Mouse (Mus musculus) left cerebral cortex, postnatal 4 days (tissue): Measurements from ENCODE around the gene Psma3. TPM values are rescaled to one million over a fixed set of nuclear protein-coding genes. Genes with fewer than 3 reads are reported as not detected.

Experiments used
- DNase-seq: peaks from one replicate; pipeline ENCODE4 v3.0.0-alpha.2; 2022
- intact Hi-C: fragments of 180-260 bp; cut with DNase I; formaldehyde crosslinking; loops from one replicate; pipeline ENCODE4 v1.15.1; 2025
- total RNA-seq, 2 experiments: library from RNA; stranded (reverse); gene quantifications; 2 replicates each; pipeline ENCODE4 v1.2.3; 2021

The Psma3 gene
- 100 to 1,000 TPM; 272 to 286 TPM for total RNA-seq

GRCm38 (mm10) chr12:70974441-70975266, at the start of gene Psma3:
Gene Psma3 (plus strand): TSS chr12:70974621.
- peak; percentile 91 for DNase-seq
- intact Hi-C loops = no loop called here

- DNase-seq = no peak
- intact Hi-C loops = no loop called here
Measured at GRCm38 (mm10) chr12:70929781-70930180, 44.6 kb upstream of the Psma3 start.

- intact Hi-C loops = no loop called here
- peak; percentile 26 for DNase-seq
Measured at GRCm38 (mm10) chr12:70937150-70937549, 37.3 kb upstream of the Psma3 start.

DNA sequence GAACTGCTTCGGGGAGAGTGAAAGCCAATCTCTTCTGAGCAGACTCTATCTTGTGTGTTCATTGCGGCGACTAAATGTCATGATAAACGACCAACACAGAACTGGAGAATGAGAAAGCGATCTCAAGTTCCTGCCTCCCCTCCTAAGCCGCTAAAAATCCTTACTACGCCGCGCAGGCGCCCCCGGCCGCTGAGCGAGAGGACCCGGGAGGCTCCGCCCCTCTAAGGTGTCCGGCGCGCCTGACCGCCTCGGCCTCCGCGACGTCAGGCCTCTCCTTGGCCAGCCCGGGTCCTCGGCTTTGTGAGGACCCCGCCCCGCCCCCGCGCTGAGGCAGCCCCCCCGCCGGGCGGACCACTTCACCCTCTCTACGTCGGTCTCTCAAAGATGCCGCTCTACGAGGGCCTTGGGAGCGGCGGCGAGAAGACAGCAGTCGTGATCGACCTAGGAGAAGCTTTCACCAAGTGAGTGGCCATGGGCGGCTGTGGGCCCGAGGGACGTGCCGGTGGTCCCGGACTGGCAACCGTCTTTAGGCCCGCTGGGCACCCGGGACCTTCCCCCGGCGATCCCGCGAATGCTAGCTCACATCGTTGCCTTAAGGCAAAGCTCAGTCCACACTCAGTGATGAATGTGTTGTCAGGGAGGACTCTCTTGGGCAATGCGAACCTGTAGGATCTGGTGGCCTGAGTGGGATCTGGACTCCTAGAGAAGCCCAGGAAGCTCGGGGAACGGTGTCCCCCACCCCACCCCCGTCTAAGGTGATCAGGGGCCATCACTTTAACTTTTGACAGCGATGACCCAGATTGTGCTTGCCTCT, 36.6 kb upstream of the Psma3 start, which contains the start of gene Actr10:
Gene Actr10, plus strand, starts transcription at position 287 of the 814 bp plus-strand sequence.
- peak; percentile 96 for DNase-seq
- intact Hi-C loops = no loop called here

DNA sequence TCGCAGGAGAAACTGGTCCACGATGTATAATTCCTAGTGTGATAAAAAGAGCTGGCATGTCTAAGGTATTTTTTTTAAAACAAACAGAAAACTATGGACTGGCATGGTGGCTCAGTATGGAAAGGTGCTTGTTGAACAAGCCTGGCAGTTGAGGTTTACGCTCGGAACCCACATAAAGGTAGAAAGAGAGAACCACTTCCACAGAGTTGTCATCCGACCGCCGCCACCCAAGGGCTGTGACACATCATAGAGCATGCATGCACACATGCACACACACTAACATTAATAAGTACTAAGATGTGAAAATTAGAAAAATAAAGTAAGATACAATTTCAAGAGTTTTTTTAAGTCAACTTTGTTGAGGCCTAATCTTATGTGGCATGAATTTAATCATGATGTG, 33.6 kb upstream of the Psma3 start:
- intact Hi-C loops = loop anchor here (10.0 kb wide), 1 partner anchor 54 kb away; no protein-coding TSS in a partner anchor
- DNase-seq = no peak

DNA sequence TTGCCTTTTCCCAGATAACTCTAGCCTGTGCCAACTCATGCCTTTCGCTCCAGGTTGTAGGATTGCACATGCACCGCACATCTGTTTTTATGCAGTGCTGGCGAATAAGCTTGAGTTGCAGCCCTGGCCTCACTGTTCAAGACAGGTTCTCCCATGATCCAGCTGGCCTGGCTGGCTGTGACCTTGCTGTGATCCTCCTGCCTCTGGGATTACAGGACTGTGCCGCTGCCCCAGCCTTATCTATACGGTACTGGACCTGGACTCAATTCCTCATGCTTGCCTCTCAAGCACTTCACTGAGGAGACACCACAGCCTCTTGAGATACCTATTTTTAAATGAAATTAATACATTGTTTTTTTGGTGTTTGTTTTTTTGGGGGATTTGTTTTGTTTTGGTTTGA, 30.2 kb upstream of the Psma3 start:
- intact Hi-C loops = loop anchor here (10.0 kb wide), 1 partner anchor 51 kb away; no protein-coding TSS in a partner anchor
- no peak for DNase-seq

DNA sequence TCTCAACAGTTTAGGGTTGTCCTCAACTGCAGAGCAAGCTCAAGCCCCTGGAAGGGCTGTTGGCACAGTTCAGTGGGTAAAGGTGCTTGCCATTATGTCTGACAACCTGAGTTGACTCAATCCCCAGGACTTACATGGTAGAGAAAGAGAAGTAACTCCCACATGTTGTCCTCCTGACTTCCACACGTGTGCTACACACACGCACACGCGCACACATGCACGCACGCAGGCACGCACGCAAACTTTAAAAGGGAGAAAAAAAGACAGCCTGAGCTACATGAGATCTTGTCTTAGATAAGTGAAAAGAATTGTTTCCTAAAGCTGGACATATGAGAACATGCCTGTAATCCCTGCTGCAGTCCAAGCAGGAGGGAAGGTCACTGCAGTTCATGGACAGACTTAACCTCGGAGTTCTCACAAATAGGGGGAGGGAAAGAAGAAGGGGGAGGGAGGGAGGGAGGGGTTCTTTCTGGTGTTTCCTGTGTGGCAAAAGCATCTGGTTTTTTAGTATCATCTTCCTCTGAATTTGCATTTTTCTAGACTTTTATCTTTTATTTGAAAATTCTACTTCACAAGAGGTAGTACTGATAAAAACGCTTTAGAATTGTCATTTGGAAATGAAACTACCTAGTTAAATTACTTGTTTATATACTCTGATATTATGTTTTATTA, 27.7 kb upstream of the Psma3 start:
- no peak for DNase-seq
- intact Hi-C loops = loop anchor here (10.0 kb wide), 1 partner anchor 48 kb away; no protein-coding TSS in a partner anchor

DNA sequence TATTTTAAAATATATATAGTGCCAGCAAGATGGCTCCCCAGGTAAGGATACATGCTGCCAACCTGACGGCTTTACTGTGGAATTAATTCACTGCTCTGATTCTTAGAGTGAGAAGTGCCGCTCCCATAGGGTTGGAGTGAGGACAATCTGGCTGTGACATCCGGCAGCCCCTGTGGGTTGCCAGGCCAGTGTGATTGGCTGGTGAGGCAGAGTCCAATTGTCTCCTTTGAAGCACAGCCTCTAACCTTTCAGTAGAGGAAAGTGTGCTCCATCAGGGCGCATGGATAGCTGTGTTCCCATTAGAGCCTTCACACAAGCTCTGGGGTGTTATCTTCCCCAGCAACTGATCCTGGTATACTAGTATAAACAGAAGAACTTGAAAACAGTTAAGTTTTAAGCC, 15.8 kb upstream of the Psma3 start:
- no peak for DNase-seq
- intact Hi-C loops = no loop called here

DNA sequence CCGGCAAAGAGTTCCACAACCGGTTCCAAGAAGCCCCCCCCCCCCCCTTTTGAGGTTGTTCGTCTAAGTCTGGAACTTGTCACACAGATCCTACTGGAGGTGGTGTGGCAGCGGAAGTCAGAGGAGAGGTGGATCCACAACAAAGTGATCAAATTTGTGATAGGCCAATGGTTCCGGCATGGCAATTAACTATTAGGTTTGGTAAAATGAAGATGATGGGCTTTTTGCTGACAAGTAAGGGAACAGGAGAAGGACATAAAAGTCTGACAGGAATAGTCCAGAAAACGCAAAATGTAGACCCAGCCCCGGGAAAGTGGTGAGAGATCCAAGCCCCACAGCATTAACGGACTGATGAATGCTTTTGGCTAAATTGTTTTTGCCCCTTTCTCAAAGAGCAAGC, 6.8 kb upstream of the Psma3 start:
- DNase-seq = no peak
- intact Hi-C loops = no loop called here

GRCm38 (mm10) chr12:70968141-70968790, 6.2 kb upstream of the Psma3 start:
- intact Hi-C loops = no loop called here
- peak; percentile 82 for DNase-seq

- intact Hi-C loops = no loop called here
- peak; percentile 84 for DNase-seq
Measured at GRCm38 (mm10) chr12:70968791-70969307, 5.6 kb upstream of the Psma3 start.

DNA sequence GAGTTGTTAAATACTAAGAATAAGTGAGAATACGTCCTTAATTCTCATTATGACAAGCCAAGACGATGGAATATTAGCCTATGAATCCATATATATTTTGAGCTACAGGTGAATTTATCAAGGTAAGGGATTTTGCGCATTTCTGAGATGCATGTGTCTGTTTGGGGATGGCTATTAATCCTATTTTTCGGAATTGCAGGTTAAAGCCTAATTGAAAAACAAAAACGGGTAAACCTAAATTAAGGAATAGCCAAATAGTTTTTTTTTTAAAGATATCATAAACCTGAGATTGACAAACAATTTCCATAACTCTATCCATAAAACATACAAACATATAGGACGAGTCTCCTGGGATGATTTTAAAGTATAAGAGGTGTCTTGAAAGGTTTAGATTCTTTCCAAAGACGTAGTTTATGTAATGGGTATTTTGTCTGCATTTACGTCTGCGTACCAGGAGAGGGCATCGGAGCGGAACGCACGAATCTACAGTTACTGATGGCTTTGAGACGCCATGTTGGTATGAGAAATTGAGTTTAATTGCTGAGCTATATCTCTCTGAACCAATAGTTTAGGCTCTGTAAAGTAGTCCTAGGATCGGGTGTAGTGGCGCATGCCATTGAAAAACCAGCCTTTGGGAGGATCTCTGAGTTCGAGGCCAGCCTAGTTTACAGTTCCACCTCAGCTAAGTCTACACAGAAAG, 4.8 kb upstream of the Psma3 start:
- peak; percentile 45 for DNase-seq
- intact Hi-C loops = no loop called here

GRCm38 (mm10) chr12:70973831-70974230, 590 bp upstream of the Psma3 start:
- intact Hi-C loops = no loop called here
- DNase-seq = no peak

DNA sequence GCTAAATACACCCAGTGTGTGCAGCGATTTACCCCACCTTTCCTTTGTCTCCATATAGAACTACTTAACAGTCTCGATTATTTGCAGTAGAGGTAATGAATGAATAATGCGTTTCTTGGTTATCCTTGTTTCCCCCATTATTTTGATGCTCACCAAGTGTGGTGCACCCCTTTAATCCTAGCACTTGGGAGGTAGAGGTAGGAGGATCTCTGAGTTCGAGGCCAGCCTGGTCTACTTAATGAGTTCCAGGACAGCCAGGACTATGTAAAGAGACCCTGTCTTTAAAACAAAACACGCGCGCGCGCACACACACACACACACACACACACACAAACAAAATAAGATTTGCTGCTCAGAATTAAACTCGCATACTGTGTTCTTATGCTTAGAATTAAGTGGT, 985 bp downstream of the Psma3 start:
- no peak for DNase-seq
- intact Hi-C loops = no loop called here

DNA sequence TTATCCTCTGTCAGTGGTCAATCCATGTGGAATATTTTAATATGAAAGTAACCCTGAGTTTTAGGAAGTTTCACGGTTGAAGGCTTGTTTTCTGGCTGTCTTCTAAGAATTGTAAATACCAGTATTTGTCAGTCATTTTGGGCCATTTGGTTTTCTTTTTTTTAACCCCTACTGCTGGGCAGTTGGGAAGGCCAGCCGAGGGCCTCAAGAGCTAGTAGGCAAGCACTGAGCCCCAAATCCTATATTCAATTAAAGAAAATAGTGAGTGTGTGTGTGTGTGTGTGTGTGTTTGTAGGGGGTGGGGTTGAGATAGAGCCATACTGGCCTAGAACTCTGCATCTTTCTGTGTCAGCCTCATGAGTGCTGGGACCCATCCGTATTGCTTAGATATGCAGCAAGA, 1.5 kb downstream of the Psma3 start:
- intact Hi-C loops = no loop called here
- no peak for DNase-seq

- intact Hi-C loops = no loop called here
Measured at GRCm38 (mm10) chr12:70978345-70978744, 3.9 kb downstream of the Psma3 start.

GRCm38 (mm10) chr12:70984855-70985550, 10.6 kb downstream of the Psma3 start:
- DNase-seq = no peak
- intact Hi-C loops = no loop called here

More at GRCm38 (mm10) chr12:70978345-70978744, 3.9 kb downstream of the Psma3 start:
- DNase-seq = no peak

- intact Hi-C loops = loop anchor here (10.0 kb wide), 1 partner anchor 52 kb away; no protein-coding TSS in a partner anchor
- no peak for DNase-seq
Measured at GRCm38 (mm10) chr12:70997225-70997624, 22.8 kb downstream of the Psma3 start.

DNA sequence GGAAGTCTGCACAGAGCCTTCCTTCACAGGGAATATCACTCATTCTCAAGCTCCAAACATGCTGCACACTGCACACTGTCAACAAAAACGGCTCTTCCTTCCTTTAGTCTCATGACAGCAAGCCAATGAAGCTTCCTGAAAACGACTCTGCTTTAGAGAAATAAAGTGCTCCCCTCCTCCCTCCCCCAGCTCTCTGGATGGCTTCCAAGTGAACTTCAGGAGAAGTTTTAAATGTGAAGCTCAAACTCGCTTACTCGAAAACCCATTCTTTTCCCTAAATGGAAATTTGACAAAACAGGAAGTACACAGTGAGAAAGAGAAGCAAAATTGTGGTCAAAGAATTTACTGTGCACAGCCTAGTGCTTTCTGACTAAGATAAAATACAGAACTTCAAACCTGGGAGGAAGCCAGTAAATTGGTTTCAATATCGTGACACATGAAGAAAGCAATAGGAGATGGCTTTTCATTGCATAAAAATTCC, 25.0 kb downstream of the Psma3 start:
- peak; percentile 12 for DNase-seq
- intact Hi-C loops = loop anchor here (10.0 kb wide), 1 partner anchor 55 kb away; no protein-coding TSS in a partner anchor
